Mouse (Mus musculus): ENCODE measurements around the gene Slc25a24.

Slc25a24 gene

DNA sequence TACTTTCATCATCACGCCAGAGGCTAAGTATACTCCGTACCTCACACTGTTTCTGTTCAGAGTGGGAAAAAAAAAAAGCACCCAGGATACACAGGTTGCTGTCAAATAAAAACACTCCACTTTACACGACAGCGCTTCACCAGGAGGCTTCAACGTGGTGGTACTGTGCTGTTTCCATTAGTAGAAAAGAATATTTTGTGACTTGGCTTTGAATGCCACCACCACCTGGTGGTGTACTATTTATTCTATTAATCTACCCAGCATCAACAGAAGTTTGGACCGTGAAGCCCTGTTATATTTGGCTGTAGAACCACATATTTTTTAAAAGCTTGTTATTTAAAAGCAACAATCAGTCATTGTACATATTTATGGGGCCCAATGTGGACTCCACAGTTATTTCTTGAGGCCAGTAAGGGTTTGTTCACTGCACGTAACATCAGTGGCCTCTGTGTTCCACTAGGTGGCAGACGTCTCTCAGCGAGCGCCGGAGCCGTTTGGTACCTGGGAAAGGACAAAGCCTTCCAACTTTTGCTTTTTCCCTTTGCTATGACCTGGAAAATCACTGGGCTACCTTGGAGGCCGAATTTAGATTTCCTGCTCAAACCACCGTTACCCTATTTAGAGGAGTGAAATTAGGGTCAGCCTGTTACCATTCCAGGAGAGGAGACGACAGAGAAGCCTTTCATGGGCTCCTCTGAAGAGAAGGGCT, 48.3 kb downstream of the Slc25a24 start:
- peak; percentile 33 to 68 for DNase-seq (ENCODE audit: low spot score in 2 of 2)

DNA sequence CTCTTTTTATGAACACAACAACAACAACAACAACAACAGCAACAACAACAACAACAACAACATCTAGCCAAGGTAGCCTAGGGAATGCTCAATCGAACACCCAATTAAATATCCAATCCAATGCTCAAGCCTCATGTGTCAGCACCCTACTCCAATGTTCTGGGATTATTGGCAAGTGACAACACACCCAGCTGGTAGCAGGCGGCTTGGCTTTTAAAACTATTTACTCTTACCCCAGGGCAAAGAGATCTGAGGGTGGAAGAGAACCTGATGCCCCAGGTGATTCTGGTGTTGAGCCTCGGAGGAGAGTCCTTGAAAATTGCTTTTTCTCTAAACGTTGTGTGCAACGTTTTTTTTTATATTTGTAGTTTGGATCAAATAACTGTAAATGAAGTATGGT, 51.4 kb downstream of the Slc25a24 start:
- DNase-seq (ENCODE audit: low spot score in 2 of 2) = no peak

DNA sequence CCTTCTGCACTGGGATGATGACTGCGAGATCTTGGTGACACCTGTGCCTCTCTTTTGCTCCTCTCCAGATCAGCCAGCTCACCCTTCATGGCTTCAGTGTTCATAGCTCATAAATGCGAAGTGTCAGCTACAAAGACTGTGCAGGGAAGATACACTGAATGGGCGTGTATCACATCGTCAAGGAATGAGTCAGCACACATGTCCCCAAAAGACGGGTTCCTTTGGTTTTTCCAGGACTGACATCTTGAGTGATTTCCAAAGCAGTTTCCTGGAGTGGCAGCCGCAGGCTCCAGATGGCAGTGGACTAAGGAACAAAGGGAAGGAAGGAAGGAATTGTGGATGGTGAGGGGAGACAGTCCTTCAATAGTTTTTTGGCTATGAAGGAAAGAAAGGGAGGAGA, 55.8 kb downstream of the Slc25a24 start:
- DNase-seq (ENCODE audit: low spot score in 2 of 2) = no peak

GRCm38 (mm10) chr3:109179528-109180076, 56.7 kb downstream of the Slc25a24 start:
- DNase-seq (ENCODE audit: low spot score in 2 of 2) = no peak

DNA sequence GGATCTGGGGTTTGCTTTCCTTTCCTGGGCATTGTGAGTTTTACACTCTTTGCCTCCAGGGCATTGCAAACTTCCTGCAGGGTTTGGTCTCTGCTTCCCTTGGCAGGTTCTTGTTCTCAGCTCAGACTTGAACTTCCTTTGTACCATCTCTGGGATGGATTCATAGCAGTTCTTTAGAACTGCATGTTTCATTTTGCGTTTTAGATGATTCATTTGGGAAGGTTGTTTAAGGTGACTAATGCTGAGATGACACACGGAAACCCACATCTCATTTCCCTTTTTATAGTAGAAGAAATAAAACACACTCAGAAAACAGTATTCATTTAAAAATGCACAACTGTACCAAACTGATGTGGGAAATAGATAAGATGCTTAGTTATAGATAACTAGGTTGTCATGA, 73.2 kb downstream of the Slc25a24 start:
- DNase-seq (ENCODE audit: low spot score in 2 of 2) = no peak

DNA sequence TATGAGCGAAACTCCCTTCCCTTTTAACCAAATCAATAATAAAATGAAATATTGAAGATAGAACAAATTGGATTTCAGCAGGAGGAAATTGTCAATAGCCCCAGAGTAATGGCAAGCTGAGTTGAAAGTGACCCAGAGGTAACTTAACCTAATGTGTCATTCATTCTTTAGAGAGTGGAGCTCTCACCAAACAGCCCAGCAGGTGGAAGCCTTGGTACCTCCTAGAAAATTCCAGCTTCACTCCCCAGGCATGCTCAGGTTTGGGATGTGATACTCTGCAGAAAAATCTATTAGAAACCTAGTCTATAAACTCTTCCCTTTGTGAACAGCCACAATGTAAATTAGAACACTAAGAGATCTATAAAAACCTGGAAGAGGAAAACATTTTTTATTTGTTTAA, 76.3 kb downstream of the Slc25a24 start:
- DNase-seq (ENCODE audit: low spot score in 2 of 2) = no peak

DNA sequence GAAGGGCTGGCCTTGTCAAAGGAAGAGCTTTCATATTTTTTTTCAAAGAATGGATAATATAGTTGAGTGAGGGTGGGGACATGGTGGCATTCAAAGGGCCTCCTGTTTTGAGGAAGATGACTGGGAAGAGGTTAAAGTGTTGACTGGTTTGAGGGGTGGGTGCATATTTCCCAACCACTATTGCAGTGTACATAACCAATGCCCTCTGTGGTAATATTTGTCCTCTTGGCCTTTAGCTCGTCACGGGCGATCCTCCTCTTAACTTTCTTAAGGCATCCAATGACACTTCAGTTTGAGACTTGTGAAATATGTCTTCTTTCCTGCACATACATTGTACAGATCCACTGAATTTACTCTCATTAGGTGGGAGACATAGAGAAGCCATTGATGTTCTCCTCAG, 89.4 kb downstream of the Slc25a24 start:
- DNase-seq (ENCODE audit: low spot score in 2 of 2) = no peak

GRCm38 (mm10) chr3:109216352-109216751, 93.4 kb downstream of the Slc25a24 start:
- no peak for DNase-seq (ENCODE audit: low spot score in 2 of 2)

Measured in frontal cortex, postnatal 10 days (tissue).